Mouse (Mus musculus) heart, embryonic 13.5 days (tissue): Measurements from ENCODE around the gene Tmem17. TPM values are rescaled to one million over a fixed set of nuclear protein-coding genes. Genes with fewer than 3 reads are reported as not detected.
A peak's percentile ranks its signal among the peaks of the same experiment; 100 is the strongest.

ENCODE experiments used
- ATAC-seq: fragments of 200-750 bp; cut with Nextera tagmentation; 2 replicates; pipeline ENCODE4 v1.8.0; 2017; ENCODE audit warnings: moderate TSS enrichment; ENCODE audit not compliant: insufficient number of reproducible peaks, low FRiP score, low TSS enrichment; ENCODE audit errors: extremely low read depth
- H3K27ac ChIP-seq: fragments of 300-500 bp; sonication (generic); replicated peaks from 2 replicates; pipeline ENCODE4 v1.5.1; 2015; ENCODE audit warnings: moderate library complexity, mild to moderate bottlenecking, inconsistent platforms
- H3K27me3 ChIP-seq: fragments of 300-500 bp; sonication (generic); replicated peaks from 2 replicates; pipeline ENCODE4 v1.6.1; 2015; ENCODE audit warnings: mild to moderate bottlenecking, inconsistent platforms
- H3K36me3 ChIP-seq: fragments of 300-500 bp; sonication (generic); 2 replicates; pipeline ENCODE4 v1.6.1; 2015; ENCODE audit warnings: mild to moderate bottlenecking, inconsistent platforms
- H3K4me1 ChIP-seq: fragments of 300-500 bp; sonication (generic); 2 replicates; pipeline ENCODE4 v1.6.1; 2015; ENCODE audit warnings: inconsistent platforms
- H3K4me2 ChIP-seq: fragments of 300-500 bp; sonication (generic); 2 replicates; pipeline ENCODE4 v1.6.1; 2015; ENCODE audit warnings: inconsistent platforms, mild to moderate bottlenecking, moderate library complexity
- H3K4me3 ChIP-seq: fragments of 300-500 bp; sonication (generic); 2 replicates; pipeline ENCODE4 v1.5.1; 2015; ENCODE audit warnings: moderate library complexity, mild to moderate bottlenecking, inconsistent platforms
- H3K9ac ChIP-seq: fragments of 300-500 bp; sonication (generic); 2 replicates; pipeline ENCODE4 v1.6.1; 2015; ENCODE audit warnings: inconsistent platforms, mild to moderate bottlenecking, moderate library complexity
- H3K9me3 ChIP-seq: fragments of 300-500 bp; sonication (generic); 2 replicates; pipeline ENCODE4 v1.6.1; 2016; ENCODE audit warnings: inconsistent platforms
- WGBS: fragments of 180-500 bp; shearing (Covaris S2); methylation state at CpG from one replicate; pipeline ENCODE4 v1.1.7; 2015; ENCODE audit warnings: mixed read lengths; 5-methylcytosine and 5-hydroxymethylcytosine counted together
- polyA plus RNA-seq: library from polyadenylated mRNA; unstranded; fragments of >200 nt; fragmentation: Nextera tagmentation; extraction: Ambion mirVana; gene quantifications from 2 replicates; pipeline ENCODE4 v1.2.1, GENCODE M21; 2015

Tmem17 gene
- 9.0 and 12.5 TPM in 2 replicates for polyA plus RNA-seq

- Histone ChIP-seq H3K36me3 (peaks cover 2% of the 10 kb centered on the region; the same call in 1 of the 2 replicates), H3K4me3 (peak within 1 kb of the TSS; percentile 87), H3K27me3 (no peaks in the 10 kb centered on the region), H3K4me1 (peaks cover 16% of the 10 kb centered on the region; the same call in 1 of the 2 replicates), H3K9ac (peak within 1 kb of the TSS; percentile 96), H3K4me2 (peak within 1 kb of the TSS; percentile 81), H3K9me3 (peaks cover 3% of the 10 kb centered on the region; the same call in 1 of the 2 replicates), H3K27ac (peak within 1 kb of the TSS; percentile 93)
- peak; percentile 83 for ATAC-seq
- under 1% methylated on average over 73 of the region's 73 CpGs for WGBS
Observed at GRCm38 (mm10) chr11:22512038-22513001, at the start of gene Tmem17. Tmem17 (plus strand) TSS chr11:22512088.

- Histone ChIP-seq H3K9ac (no peak overlapping the region), H3K4me2 (no peak overlapping the region), H3K4me3 (no peak overlapping the region), H3K27me3 (no peaks in the 10 kb centered on the region), H3K27ac (no peak overlapping the region), H3K4me1 (no peaks in the 10 kb centered on the region), H3K9me3 (peaks cover 10% of the 10 kb centered on the region; the same call in 1 of the 2 replicates), H3K36me3 (no peaks in the 10 kb centered on the region)
- no peak for ATAC-seq
- WGBS, result 76% methylated on average over 3 of the region's 3 CpGs
Observed at GRCm38 (mm10) chr11:22479836-22480619, 31.9 kb upstream of the Tmem17 start.

GRCm38 (mm10) chr11:22481639-22482361 lies 30.1 kb upstream of the Tmem17 start:
- Histone ChIP-seq H3K4me3 (no peak overlapping the region), H3K9ac (no peak overlapping the region), H3K4me1 (no peaks in the 10 kb centered on the region), H3K4me2 (no peak overlapping the region), H3K36me3 (no peaks in the 10 kb centered on the region), H3K9me3 (no peaks in the 10 kb centered on the region), H3K27ac (no peak overlapping the region), H3K27me3 (no peaks in the 10 kb centered on the region)
- ATAC-seq, result no peak
- 70% methylated on average over 1 of the region's 1 CpGs for WGBS

GRCm38 (mm10) chr11:22482362-22482760 lies 29.5 kb upstream of the Tmem17 start:
- no peak overlapping the region for H3K4me2 ChIP-seq
- 79% methylated on average over 3 of the region's 3 CpGs for WGBS
- ATAC-seq, result no peak
- no peaks in the 10 kb centered on the region for H3K9me3 ChIP-seq
- H3K9ac ChIP-seq, result no peak overlapping the region
- H3K27ac ChIP-seq, result no peak overlapping the region
- no peaks in the 10 kb centered on the region for H3K36me3 ChIP-seq
- H3K4me1 ChIP-seq, result no peaks in the 10 kb centered on the region
- H3K4me3 ChIP-seq, result no peak overlapping the region
- H3K27me3 ChIP-seq, result no peaks in the 10 kb centered on the region

GRCm38 (mm10) chr11:22493694-22494319 lies 18.1 kb upstream of the Tmem17 start:
- ATAC-seq, result no peak
- Histone ChIP-seq H3K27me3 (no peaks in the 10 kb centered on the region), H3K4me2 (no peak overlapping the region), H3K4me3 (no peak overlapping the region), H3K4me1 (no peaks in the 10 kb centered on the region), H3K9ac (no peak overlapping the region), H3K27ac (no peak overlapping the region), H3K36me3 (no peaks in the 10 kb centered on the region), H3K9me3 (no peaks in the 10 kb centered on the region)
- WGBS, result 77% methylated on average over 2 of the region's 2 CpGs

GRCm38 (mm10) chr11:22494941-22495340 lies 16.9 kb upstream of the Tmem17 start:
- Histone ChIP-seq H3K4me3 (no peak overlapping the region), H3K4me1 (no peaks in the 10 kb centered on the region), H3K9ac (no peak overlapping the region), H3K27me3 (no peaks in the 10 kb centered on the region), H3K9me3 (no peaks in the 10 kb centered on the region), H3K27ac (no peak overlapping the region), H3K36me3 (no peaks in the 10 kb centered on the region), H3K4me2 (no peak overlapping the region)
- no peak for ATAC-seq

- H3K36me3 ChIP-seq, result no peaks in the 10 kb centered on the region
- no peak for ATAC-seq
- no peaks in the 10 kb centered on the region for H3K9me3 ChIP-seq
- WGBS, result 80% methylated on average over 6 of the region's 6 CpGs
- H3K9ac ChIP-seq, result no peak overlapping the region
- H3K4me3 ChIP-seq, result no peak overlapping the region
- no peak overlapping the region for H3K4me2 ChIP-seq
- H3K27me3 ChIP-seq, result no peaks in the 10 kb centered on the region
- H3K4me1 ChIP-seq, result no peaks in the 10 kb centered on the region
- H3K27ac ChIP-seq, result no peak overlapping the region
Observed at GRCm38 (mm10) chr11:22499396-22499795, 12.5 kb upstream of the Tmem17 start.

GRCm38 (mm10) chr11:22499886-22500285 lies 12.0 kb upstream of the Tmem17 start:
- H3K4me1 ChIP-seq, result no peaks in the 10 kb centered on the region
- no peak overlapping the region for H3K4me2 ChIP-seq
- no peaks in the 10 kb centered on the region for H3K36me3 ChIP-seq
- H3K27ac ChIP-seq, result no peak overlapping the region
- H3K4me3 ChIP-seq, result no peak overlapping the region
- H3K27me3 ChIP-seq, result no peaks in the 10 kb centered on the region
- ATAC-seq, result no peak
- no peak overlapping the region for H3K9ac ChIP-seq
- H3K9me3 ChIP-seq, result no peaks in the 10 kb centered on the region

GRCm38 (mm10) chr11:22500771-22501566 lies 10.9 kb upstream of the Tmem17 start:
- no peak overlapping the region for H3K9ac ChIP-seq
- H3K4me2 ChIP-seq, result no peak overlapping the region
- ATAC-seq, result no peak
- H3K9me3 ChIP-seq, result no peaks in the 10 kb centered on the region
- H3K4me1 ChIP-seq, result no peaks in the 10 kb centered on the region
- H3K27ac ChIP-seq, result no peak overlapping the region
- 74% methylated on average over 9 of the region's 9 CpGs for WGBS
- H3K27me3 ChIP-seq, result no peaks in the 10 kb centered on the region
- H3K36me3 ChIP-seq, result peaks cover 5% of the 10 kb centered on the region; the same call in 1 of the 2 replicates
- H3K4me3 ChIP-seq, result no peak overlapping the region

GRCm38 (mm10) chr11:22513075-22513474 lies 1.2 kb downstream of the Tmem17 start:
- WGBS, result 53% methylated on average over 11 of the region's 11 CpGs
- peaks cover 3% of the 10 kb centered on the region; the same call in 1 of the 2 replicates for H3K9me3 ChIP-seq
- H3K27ac ChIP-seq, result peak overlapping the region; percentile 93
- no peak for ATAC-seq
- H3K36me3 ChIP-seq, result peaks cover 5% of the 10 kb centered on the region
- peaks cover 12% of the 10 kb centered on the region; the same call in 1 of the 2 replicates for H3K4me1 ChIP-seq
- H3K9ac ChIP-seq, result peak overlapping the region; percentile 96
- H3K4me2 ChIP-seq, result peak overlapping the region; percentile 81
- peak overlapping the region; percentile 87 for H3K4me3 ChIP-seq
- no peaks in the 10 kb centered on the region for H3K27me3 ChIP-seq
